In the genomic region with DNA sequence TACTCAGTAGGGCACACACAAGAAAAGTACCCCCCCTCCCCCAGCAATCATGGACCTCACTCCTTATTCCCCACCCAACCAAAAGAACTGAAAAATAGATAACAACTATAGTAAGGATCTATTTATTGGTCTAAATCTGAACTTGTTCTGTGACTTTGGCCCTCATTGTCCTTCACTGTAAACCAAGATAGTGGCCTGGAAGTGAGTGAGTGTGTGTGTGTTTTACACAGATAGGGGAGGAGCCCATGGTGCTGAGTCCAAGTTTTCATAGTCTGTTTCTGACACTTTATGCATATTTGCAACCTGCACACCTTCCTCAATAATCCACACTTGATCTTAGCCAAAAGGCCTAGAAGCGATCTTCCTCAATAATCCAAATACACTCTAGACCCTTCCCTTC, we compare ENCODE assay signal across 8 mouse cellular contexts. TPM values are rescaled to one million over a fixed set of nuclear protein-coding genes. Genes with fewer than 3 reads are reported as not detected.
DNase-seq lines count a peak whose midpoint lies in the region; ATAC-seq and TF ChIP-seq lines count a peak whose summit lies in the region.

No protein-coding gene starts in this region.

- peaks cover 41% of the 10 kb centered on the region for H3K79me2 ChIP-seq in myocyte (ENCODE audit: control insufficient read depth, insufficient read depth)

- no peak for TF ChIP-seq CTCF in layer of hippocampus, adult 2 months (conservative IDR thresholded peaks at IDR 0.05)

- H3K9ac ChIP-seq in intestine, embryonic 14.5 days (ENCODE audit: low read length), result peak overlapping the region; percentile 89

- H3K9me3 ChIP-seq in embryonic facial prominence, embryonic 10.5 days, result no peaks in the 10 kb centered on the region
- H3K9me3 ChIP-seq in intestine, embryonic 14.5 days (ENCODE audit: control insufficient read depth, low read length), result no peaks in the 10 kb centered on the region

- H3K36me3 ChIP-seq in embryonic facial prominence, embryonic 10.5 days (replicated peaks), result peaks cover 11% of the 10 kb centered on the region; the same call in 1 of the 2 replicates
- 0 out of 2 replicates have a peak, but pooled peaks cover 4% of the 10 kb centered on the region for H3K36me3 ChIP-seq in intestine, embryonic 14.5 days (ENCODE audit: control insufficient read depth, insufficient read depth, low read length)
- H3K36me3 ChIP-seq in myocyte (ENCODE audit: control insufficient read depth, insufficient read depth), result no peaks in the 10 kb centered on the region

- no peak for DNase-seq in layer of hippocampus, adult 2 months (ENCODE audit: low spot score in 2 of 2)
- DNase-seq in layer of hippocampus, adult 11-12 months (ENCODE audit: low spot score), result no peak
- DNase-seq in embryonic facial prominence, embryonic 10.5 days (ENCODE audit: low spot score), result no peak
- DNase-seq in intestine, embryonic 14.5 days (ENCODE audit: low spot score), result no peak
- no peak for DNase-seq in ovary, postnatal 14 days (ENCODE audit: low spot score)
- no peak for DNase-seq in spleen, postnatal 4 days (ENCODE audit: low spot score in 2 of 2)
- DNase-seq in testis, postnatal 14 days (ENCODE audit: low spot score), result no peak

- H3K4me2 ChIP-seq in intestine, embryonic 14.5 days (ENCODE audit: low read length), result peak overlapping the region; percentile 58
- H3K4me2 ChIP-seq in myocyte (ENCODE audit: low read depth), result peak overlapping the region; percentile 69

- peak overlapping the region; percentile 62 for H3ac ChIP-seq in myocyte (ENCODE audit: control insufficient read depth, insufficient read length)

- no peaks in the 10 kb centered on the region; the same call in 1 of the 2 replicates for H3K27me3 ChIP-seq in embryonic facial prominence, embryonic 10.5 days (replicated peaks; ENCODE audit: low read depth, poor library complexity, severe bottlenecking)
- H3K27me3 ChIP-seq in intestine, embryonic 14.5 days (replicated peaks; ENCODE audit: control insufficient read depth, insufficient read depth, low read length), result no peaks in the 10 kb centered on the region
- no peaks in the 10 kb centered on the region for H3K27me3 ChIP-seq in myocyte (ENCODE audit: control insufficient read depth, insufficient read depth, insufficient read length)

- peak overlapping the region; percentile 90 for H3K27ac ChIP-seq in layer of hippocampus, adult 2 months
- H3K27ac ChIP-seq in embryonic facial prominence, embryonic 10.5 days (replicated peaks), result peak overlapping the region; percentile 89
- H3K27ac ChIP-seq in intestine, embryonic 14.5 days (ENCODE audit: low read depth), result peak overlapping the region; percentile 63

- WGBS in embryonic facial prominence, embryonic 10.5 days, result 2% methylated on average over 1 of the region's 1 CpGs
- 21% methylated on average over 1 of the region's 1 CpGs for WGBS in intestine, embryonic 14.5 days

- ATAC-seq in intestine, embryonic 14.5 days (replicated peaks; ENCODE audit: low FRiP score, low TSS enrichment, low read depth), result peak; percentile 33

- no peak for TF ChIP-seq POLR2A in myocyte (IDR thresholded peaks at IDR 0.05; ENCODE audit: insufficient read length, low read depth)

- H3K4me3 ChIP-seq in layer of hippocampus, adult 2 months, result peak overlapping the region; percentile 77
- H3K4me3 ChIP-seq in embryonic facial prominence, embryonic 10.5 days, result peak overlapping the region; percentile 98
- peak overlapping the region; percentile 87 for H3K4me3 ChIP-seq in intestine, embryonic 14.5 days (ENCODE audit: low read depth, low read length)
- H3K4me3 ChIP-seq in myocyte, result peak overlapping the region; percentile 72

- peaks cover 48% of the 10 kb centered on the region for H3K4me1 ChIP-seq in embryonic facial prominence, embryonic 10.5 days
- H3K4me1 ChIP-seq in intestine, embryonic 14.5 days (replicated peaks; ENCODE audit: control insufficient read depth, insufficient read depth, low read length), result peaks cover 22% of the 10 kb centered on the region

TF ChIP-seq in myocyte, 11 proteins besides CTCF, POLR2A, EP300 and RAD21:
- TF ChIP-seq USF1 (IDR thresholded peaks at IDR 0.05; ENCODE audit: low read depth) (no peak), TCF3 (IDR thresholded peaks at IDR 0.05; ENCODE audit: insufficient read length, low read depth) (no peak), CEBPB (IDR thresholded peaks at IDR 0.05; ENCODE audit: insufficient read depth, poor library complexity, severe bottlenecking) (no peak)

RNA-seq across cellular contexts. Expression of gene Cluh, which starts 0.6 kb away (rescaled TPM):
- 10 to 100 TPM; 71.2 to 74.0 TPM for total RNA-seq in layer of hippocampus, adult 2 months (2021)
- polyA plus RNA-seq in embryonic facial prominence, embryonic 10.5 days (2016; fragmentation: Nextera tagmentation; extraction: Ambion mirVana), result 29.0 and 32.3 TPM in 2 replicates
- polyA plus RNA-seq in intestine, embryonic 14.5 days (2014; fragmentation: Nextera tagmentation; extraction: Ambion mirVana), result 38.7 and 47.0 TPM in 2 replicates
- polyA plus RNA-seq in myocyte (2012; fragmentation: generic; extraction: Trizol), result 62.3 TPM

RNA-seq across cellular contexts. Expression of gene Ccdc92b, which starts 29.3 kb away (rescaled TPM):
- 10 to 100 TPM; 21.5 to 23.9 TPM for total RNA-seq in layer of hippocampus, adult 2 months (2021)
- polyA plus RNA-seq in embryonic facial prominence, embryonic 10.5 days (2016; fragmentation: Nextera tagmentation; extraction: Ambion mirVana), result 0.52 and 0.69 TPM in 2 replicates
- polyA plus RNA-seq in intestine, embryonic 14.5 days (2014; fragmentation: Nextera tagmentation; extraction: Ambion mirVana), result 0.56 and 0.74 TPM in 2 replicates
- polyA plus RNA-seq in myocyte (2012; fragmentation: generic; extraction: Trizol), result 0.06 TPM

RNA-seq across cellular contexts. Expression of gene Rap1gap2, which starts 38.0 kb away (rescaled TPM):
- 100 to 1,000 TPM; 129 to 135 TPM for total RNA-seq in layer of hippocampus, adult 2 months (2021)
- polyA plus RNA-seq in embryonic facial prominence, embryonic 10.5 days (2016; fragmentation: Nextera tagmentation; extraction: Ambion mirVana), result 1.2 and 1.9 TPM in 2 replicates
- polyA plus RNA-seq in intestine, embryonic 14.5 days (2014; fragmentation: Nextera tagmentation; extraction: Ambion mirVana), result 7.7 and 11.6 TPM in 2 replicates
- polyA plus RNA-seq in myocyte (2012; fragmentation: generic; extraction: Trizol), result 43.4 TPM
